Mouse (Mus musculus) adrenal gland, adult 18-20 months (tissue): ENCODE results near the gene Cenpc1. TPM values are rescaled to one million over a fixed set of nuclear protein-coding genes. Genes with fewer than 3 reads are reported as not detected.

Experiments used
- DNase-seq, 2 experiments: peaks; one replicate each; pipeline ENCODE4 v3.0.0; 2021 to 2022; ENCODE audit warnings: low spot score in 2 of 2
- long read RNA-seq, 2 experiments: library from polyadenylated mRNA; stranded (forward); transcript quantifications; one replicate each; pipeline ENCODE4 v2.0.0; 2021
- total RNA-seq, 2 experiments: library from RNA; stranded (reverse); gene quantifications; 1 replicate in 1 of 2; 2 replicates in 1 of 2; pipeline ENCODE4 v1.2.3; 2021

The Cenpc1 gene
- total RNA-seq, result 10 to 100 TPM; 10.6 to 13.0 TPM
- long read RNA-seq, experiment 1, partial matches to known transcripts, result 0 of 6 reads
- long read RNA-seq, experiment 1, other reads (novel, unspliced or antisense), result 3 of 6 reads
- long read RNA-seq, experiment 2, transcript Cenpc1-201 (19 exons, 3,192 nt), result major isoform, 5 of 12 reads
- long read RNA-seq, experiment 2, partial matches to known transcripts, result 2 of 12 reads
- long read RNA-seq, experiment 2, other reads (novel, unspliced or antisense), result 5 of 12 reads

DNA sequence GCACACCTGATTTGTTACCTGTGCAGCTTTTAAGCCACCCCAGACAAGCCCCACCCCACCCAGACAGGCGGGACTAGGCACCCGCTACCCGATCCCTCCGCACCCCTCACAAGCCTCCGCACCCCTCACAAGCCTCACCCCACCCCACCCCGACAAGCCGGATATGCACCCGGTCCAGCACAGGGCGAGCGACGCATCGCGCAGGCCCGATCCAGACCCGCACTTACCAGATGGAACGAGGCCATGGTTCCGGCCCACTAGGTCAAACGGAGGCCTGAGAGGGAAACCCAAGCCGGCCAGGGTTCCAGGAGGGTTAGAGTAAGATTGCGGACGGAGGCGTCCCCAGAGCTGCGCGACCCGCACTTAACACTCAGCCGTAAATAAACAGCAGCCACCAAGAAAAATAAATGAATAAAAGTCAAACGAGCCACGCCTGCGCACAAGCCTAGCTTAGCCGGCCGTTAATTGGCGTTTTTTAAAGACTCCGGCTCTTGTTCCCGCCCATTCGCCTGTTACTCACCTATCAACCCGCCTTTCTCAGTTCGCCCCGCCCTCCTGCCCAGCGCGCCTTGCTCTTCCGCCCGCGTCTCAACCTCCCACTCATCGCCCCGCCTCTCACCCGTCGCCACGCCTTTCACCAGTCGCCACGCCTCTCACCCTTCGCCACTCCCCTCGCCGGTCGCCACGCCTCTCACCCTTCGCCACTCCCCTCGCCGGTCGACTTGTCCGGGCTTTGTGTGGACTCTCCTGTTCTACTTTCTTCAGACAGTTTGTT is at the start of gene Cenpc1:
Gene Cenpc1, minus strand, starts transcription at position 483 of the 775 bp plus-strand sequence.
- DNase-seq, result peak; percentile 95 to 96

DNA sequence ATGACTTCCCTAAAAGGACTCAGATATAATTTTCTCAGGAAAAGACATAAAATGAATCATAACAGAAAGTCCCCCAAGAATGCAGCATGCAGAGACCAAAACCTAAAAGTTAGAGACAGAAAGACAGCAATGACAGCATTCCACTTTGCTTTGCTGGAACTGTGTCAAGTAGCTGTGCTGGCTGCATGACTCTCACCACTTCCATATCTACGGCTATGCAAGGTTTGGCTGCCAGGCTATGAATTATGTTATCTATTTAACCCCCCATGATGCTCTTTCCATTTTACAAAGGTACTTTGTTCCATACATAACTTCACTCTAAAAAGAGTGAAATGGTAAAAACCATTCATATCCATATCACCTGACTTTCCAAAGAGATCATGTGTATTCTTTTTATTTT is 48.6 kb upstream of the Cenpc1 start:
- no peak for DNase-seq

DNA sequence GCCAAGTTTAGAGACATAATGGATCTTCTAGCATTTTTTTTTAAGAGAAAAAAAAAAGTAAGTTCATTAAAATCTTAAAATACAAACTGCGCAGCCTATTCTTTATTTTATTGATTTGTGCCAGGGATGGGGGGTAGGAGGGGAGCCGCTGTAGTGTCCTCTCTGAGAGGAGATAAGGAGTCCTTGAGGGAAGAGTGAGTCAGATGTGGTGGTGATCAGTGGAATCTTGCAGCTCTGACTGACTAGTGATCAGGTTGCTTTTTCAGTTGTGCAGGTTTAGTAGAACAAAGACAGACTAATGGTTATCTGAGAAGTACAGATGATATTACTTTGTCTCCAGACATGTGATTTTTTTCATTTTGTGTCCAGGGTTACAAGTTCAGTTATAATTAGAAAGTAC is 47.7 kb upstream of the Cenpc1 start:
- DNase-seq, result no peak

GRCm38 (mm10) chr5:86111074-86111473 is 45.7 kb upstream of the Cenpc1 start:
- DNase-seq, result no peak

GRCm38 (mm10) chr5:86106610-86107009 is 41.2 kb upstream of the Cenpc1 start:
- DNase-seq, result no peak

DNA sequence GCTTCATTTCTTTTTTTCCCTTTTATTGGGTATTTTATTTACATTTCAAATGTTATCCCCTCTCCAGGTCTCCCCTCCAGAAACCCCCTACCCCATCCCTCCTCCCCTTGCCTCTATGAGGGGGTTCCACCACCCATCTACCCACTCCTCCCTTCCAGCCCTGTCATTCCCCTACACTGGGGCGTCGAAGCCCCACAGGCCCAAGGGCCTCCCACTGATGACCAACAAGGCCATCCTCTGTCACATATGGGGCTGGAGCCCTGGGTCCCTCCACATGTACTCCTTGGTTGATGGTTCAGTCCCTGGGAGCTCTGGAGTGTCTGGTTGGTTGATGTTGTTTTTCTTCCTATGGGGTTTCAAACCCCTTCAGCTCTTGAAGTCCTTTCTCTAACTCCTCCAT is 36.8 kb upstream of the Cenpc1 start:
- DNase-seq, result no peak

DNA sequence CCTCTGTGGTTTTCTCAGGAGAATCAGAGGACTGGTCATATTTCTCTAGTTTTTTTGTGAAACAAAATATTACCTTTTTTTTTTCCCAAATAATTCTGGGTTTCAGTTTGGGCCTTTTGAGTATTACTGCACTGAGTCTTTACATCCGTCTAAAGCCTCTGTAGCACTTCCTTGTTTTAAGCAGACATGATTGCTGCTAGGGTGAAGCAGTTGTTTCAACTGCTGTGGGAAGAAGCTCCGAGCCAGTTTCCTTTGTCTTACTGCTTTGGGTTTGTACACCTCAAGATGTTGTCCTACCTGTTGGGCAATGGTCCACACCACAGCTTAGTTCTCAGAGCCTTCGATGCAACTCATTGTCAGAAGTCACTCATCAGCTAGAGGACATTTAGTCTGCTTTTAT is 35.2 kb upstream of the Cenpc1 start:
- DNase-seq, result no peak

DNA sequence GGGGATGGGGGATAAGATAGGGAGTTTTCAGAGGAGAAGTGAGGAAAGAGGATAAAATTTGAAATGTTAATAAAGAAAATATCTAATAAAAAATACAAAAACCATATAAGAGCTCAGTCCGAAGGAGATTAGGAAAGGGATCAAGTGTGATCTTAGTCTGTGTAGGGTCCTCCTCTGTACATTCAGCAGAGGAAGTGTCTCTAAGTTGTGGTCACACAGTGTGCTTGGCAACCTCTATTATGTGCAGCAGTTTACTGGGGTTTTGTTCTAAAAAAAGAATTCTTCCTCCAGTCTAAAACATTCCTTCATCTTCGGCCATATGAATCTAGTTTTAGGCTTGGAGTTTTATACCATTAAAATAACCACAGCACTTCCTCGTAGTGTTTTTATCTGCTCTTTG is 33.6 kb upstream of the Cenpc1 start:
- DNase-seq, result no peak

DNA sequence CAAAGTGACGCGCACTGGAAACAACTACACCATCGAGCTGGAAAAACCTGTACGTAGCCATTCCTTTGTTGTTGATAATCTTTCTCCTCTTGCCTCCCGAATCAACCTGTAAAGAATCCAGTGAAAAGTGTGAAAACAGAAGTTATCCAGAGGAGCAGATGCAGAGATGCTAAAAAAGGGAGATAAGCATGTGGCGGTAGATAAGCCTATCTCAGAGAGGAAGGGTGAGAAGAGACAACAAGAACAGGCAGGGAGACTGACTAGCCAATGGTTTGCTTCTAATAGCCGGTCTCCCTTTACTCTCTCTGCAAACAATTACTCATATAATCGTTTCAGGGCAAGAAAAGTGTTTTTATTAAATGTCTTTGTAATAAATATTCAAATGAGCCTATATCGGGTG is 29.4 kb upstream of the Cenpc1 start:
- no peak for DNase-seq

GRCm38 (mm10) chr5:86086751-86087150 is 21.4 kb upstream of the Cenpc1 start:
- no peak for DNase-seq

- DNase-seq, result no peak
Observed at GRCm38 (mm10) chr5:86084979-86085378, 19.6 kb upstream of the Cenpc1 start.

DNA sequence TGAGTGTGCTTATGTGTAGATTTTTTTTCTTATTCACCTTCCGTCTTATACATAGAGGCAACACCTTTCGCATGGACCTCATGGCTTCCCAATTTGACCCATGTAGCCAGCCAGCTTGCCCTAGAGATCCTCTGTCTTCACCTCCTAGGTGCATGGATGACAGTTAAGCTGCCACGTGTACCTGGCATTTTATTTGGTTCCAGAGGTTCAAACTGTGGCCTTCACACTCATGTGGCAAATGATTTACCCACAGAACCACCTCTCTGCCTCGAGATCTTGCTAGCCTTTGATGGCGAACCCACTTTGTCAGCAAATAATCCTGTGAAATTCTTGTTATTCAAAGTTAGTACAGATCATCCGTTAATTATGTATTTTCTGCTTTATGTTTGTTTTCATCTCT is 18.6 kb upstream of the Cenpc1 start:
- DNase-seq, result no peak

DNA sequence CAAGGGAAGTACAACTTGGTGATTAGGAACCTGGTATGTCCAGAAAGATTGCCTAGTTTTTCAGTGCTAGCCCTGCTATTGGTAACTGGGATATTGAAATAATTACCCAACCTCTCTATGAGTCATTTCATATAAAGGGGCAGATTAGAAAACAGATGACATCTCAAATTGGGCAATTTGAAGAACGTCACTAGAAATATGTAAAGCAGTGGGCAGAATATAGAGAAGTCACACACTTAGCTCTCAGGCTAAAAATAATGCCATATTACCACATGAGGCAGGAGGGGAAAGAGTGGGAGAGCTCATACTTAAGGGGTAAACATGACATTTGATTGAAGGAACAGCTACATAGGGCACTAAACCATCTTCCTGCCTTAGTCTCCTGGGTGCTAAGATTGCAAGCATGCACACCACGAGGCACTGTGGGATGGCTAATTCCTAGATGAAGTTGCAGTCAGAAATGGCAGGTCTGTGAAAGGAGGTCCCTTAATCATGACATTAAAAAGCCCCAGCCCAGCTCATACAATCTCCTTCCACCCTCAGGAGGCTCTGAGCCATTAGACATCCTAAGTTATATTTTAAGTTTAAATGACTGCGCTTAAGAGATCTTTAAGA is 13.4 kb upstream of the Cenpc1 start:
- DNase-seq, result no peak

DNA sequence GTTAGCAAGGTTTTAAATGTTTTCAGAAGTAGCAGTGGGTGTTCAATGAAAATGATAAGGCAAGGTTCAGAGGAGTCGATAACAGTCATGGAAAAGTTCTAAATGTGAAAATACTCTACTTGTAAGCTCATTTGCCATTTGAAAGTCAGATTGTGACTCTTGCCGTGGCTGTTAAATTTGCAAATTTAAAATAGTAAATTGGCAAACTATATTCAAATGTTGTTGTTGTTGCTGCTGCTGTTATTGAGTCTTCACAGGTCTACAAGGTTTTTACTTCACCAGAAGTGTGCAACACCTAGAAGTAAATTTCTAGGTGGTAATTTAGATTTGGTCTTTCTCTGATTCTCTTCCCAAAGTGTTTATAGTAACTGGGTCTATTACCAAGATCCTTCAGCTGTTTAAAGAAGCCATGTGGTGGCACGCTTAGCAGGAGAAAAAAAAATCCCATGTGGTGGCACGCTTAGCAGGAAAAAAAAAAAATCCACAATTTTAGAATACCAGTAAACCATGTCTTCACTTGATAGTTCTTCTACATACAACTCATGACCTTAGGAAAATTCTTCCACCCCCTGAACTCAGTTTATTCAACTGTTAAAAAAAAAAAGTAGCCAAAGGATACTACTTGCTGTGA is 7.5 kb upstream of the Cenpc1 start:
- no peak for DNase-seq

DNA sequence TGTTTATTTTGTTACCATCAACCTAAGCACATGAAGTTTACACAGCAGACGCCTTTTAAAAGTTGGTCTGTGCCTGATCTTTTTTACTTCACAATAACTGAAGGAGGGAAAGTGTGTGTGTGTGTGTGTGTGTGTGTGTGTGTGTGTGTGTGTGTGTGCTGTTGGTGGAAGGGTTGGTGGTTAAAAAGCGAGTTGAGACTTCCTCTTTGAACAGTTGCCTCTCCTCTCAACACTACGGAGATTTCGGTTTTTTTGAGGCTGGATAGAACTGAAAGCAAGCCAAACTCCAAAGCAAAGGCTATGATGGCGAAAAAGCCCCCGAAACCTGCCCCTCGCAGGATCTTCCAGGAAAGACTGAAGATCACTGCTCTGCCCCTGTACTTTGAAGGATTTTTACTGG is 6.2 kb upstream of the Cenpc1 start, which contains the start of gene Stap1:
Gene Stap1, plus strand, starts transcription at position 209 of the 400 bp plus-strand sequence.
- DNase-seq, result no peak

- DNase-seq, result no peak
Observed at GRCm38 (mm10) chr5:86069121-86069520, 3.7 kb upstream of the Cenpc1 start.

- DNase-seq, result no peak
Observed at GRCm38 (mm10) chr5:86068451-86068850, 3.1 kb upstream of the Cenpc1 start.

- peak; percentile 86 to 89 for DNase-seq
Observed at GRCm38 (mm10) chr5:86066551-86066929, 1.2 kb upstream of the Cenpc1 start.

DNA sequence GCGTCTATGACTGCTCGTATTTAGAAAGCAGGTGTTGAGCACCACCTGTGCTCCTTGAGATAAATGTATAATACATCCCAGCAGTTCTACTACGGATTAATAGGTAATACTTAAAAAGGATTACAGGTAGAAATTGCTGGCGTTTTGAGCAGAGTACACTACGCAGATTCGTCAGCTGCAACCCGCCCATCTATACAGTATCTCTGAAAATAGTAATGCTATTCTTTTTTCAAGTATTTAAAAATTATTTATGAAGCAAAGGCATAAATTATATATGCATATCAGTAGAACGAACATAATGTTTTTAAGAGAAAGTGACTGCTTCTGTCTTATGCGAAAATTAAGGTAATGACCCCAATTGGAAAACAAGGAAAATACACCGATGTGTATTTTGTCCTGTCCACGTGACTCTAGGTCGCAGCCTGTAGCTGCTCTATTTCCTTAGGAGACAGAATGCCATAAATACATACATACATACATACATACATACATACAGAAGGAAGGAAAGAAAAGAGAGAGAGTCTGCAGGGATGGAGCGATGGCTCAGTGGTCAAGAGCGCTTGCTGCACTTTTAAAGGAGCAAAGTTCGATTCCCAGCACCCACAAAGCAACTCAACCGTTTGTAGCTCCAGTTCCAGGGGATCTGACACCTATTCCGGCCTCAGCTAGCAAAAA is 630 bp upstream of the Cenpc1 start:
- no peak for DNase-seq

GRCm38 (mm10) chr5:86063501-86063900 is 1.9 kb downstream of the Cenpc1 start:
- DNase-seq, result no peak

DNA sequence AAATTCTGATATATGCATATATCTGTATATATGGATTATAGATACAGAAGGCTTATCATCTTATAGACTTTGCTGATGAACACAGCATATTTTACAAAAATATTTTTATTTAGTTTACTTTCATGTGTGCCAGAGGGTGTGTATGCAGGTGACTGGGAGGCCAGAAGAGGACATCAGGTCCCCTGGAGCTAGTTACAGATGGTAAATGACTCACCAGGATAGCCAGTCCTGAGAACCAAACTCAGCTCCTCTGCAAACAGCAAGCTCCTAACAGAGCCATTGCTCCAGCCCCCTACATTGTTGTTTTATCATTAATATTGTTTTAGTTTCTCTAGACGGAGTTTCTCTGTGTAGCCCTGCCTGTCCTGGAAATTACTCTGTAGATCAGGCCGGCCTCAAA is 35.6 kb downstream of the Cenpc1 start:
- no peak for DNase-seq
